Mouse (Mus musculus) heart, embryonic 12.5 days (tissue): Measurements from ENCODE around the gene Leo1. TPM values are rescaled to one million over a fixed set of nuclear protein-coding genes. Genes with fewer than 3 reads are reported as not detected.

ENCODE experiments used
- ATAC-seq: fragments of 200-750 bp; cut with Nextera tagmentation; 2 replicates; pipeline ENCODE4 v1.8.0; 2017; ENCODE audit warnings: moderate TSS enrichment, moderate library complexity; ENCODE audit not compliant: insufficient number of reproducible peaks, low FRiP score
- H3K27ac ChIP-seq: fragments of 300-500 bp; sonication (generic); 2 replicates; pipeline ENCODE4 v1.5.1; 2016; ENCODE audit warnings: mild to moderate bottlenecking, moderate library complexity; ENCODE audit not compliant: poor library complexity, severe bottlenecking
- H3K27me3 ChIP-seq: fragments of 300-500 bp; sonication (generic); replicated peaks from 2 replicates; pipeline ENCODE4 v1.6.1; 2016; ENCODE audit warnings: mild to moderate bottlenecking, moderate library complexity
- H3K36me3 ChIP-seq: fragments of 300-500 bp; sonication (generic); 2 replicates; pipeline ENCODE4 v1.6.1; 2016; ENCODE audit warnings: mild to moderate bottlenecking, moderate library complexity
- H3K4me1 ChIP-seq: fragments of 300-500 bp; sonication (generic); replicated peaks from 2 replicates; pipeline ENCODE4 v1.6.1; 2016; ENCODE audit warnings: mild to moderate bottlenecking
- H3K4me2 ChIP-seq: fragments of 300-500 bp; sonication (generic); 2 replicates; pipeline ENCODE4 v1.6.1; 2016; ENCODE audit warnings: mild to moderate bottlenecking, moderate library complexity
- H3K4me3 ChIP-seq: fragments of 300-500 bp; sonication (generic); 2 replicates; pipeline ENCODE4 v1.5.1; 2016; ENCODE audit warnings: mild to moderate bottlenecking
- H3K9ac ChIP-seq: fragments of 300-500 bp; sonication (generic); 2 replicates; pipeline ENCODE4 v1.6.1; 2016; ENCODE audit warnings: mild to moderate bottlenecking, moderate library complexity
- H3K9me3 ChIP-seq: fragments of 300-500 bp; sonication (generic); replicated peaks from 2 replicates; pipeline ENCODE4 v1.6.1; 2016; ENCODE audit warnings: mild to moderate bottlenecking, moderate library complexity
- WGBS: fragments of 180-500 bp; shearing (Covaris S2); methylation state at CpG from one replicate; pipeline ENCODE4 v1.1.7; 2016; 5-methylcytosine and 5-hydroxymethylcytosine counted together
- polyA plus RNA-seq: library from polyadenylated mRNA; unstranded; fragments of >200 nt; fragmentation: Nextera tagmentation; extraction: Ambion mirVana; gene quantifications from 2 replicates; pipeline ENCODE4 v1.2.1, GENCODE M21; 2016

Leo1 gene
- polyA plus RNA-seq, result 33.8 and 37.0 TPM in 2 replicates

DNA sequence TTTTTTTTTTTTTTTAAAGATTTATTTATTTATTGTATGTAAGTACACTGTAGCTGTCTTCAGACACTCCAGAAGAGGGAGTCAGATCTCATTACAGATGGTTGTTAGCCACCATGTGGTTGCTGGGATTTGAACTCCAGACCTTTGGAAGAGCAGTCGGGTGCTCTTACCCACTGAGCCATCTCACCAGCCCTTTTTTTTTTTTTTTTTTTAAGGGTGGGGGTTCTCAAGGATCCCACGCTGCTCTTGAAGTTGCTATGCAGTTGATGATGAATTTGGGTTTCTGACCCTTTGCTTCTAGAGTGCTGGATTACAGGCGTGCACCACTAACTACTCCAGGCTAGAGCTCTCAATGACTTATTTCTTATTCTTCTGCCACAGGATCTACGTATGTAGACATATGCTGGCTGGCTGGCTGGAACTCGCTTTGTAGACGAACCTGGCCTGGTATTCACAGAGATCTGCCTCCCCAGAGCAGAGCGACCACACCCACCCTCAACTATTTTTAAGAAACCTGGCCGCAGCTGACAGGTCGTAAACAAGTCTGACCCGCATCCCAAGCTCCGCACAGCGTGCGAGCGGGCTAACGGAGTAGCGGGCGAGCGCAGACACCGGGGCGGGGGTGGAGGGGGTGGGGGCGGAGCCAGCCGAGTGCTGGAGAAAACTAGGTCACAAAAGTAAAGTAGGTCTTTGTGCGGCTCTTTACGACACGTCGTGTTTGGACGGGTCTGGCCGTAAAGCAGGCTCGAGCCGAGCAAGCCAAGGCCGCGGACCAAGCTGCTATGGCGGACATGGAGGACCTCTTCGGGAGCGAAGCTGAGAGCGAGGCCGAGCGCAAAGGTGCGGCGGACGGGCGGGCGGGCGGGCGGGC lies at the start of gene Leo1:
TSS of gene Leo1 (plus strand) at position 729 of the 871 bp plus-strand sequence.
- H3K9ac ChIP-seq, result peak within 1 kb of the TSS; percentile 90
- peaks cover 11% of the 10 kb centered on the region for H3K36me3 ChIP-seq
- no peaks in the 10 kb centered on the region for H3K27me3 ChIP-seq
- no peaks in the 10 kb centered on the region for H3K9me3 ChIP-seq
- ATAC-seq, result peak; percentile 91
- H3K27ac ChIP-seq, result peak within 1 kb of the TSS; percentile 84
- under 1% methylated on average over 45 of the region's 45 CpGs for WGBS
- peak within 1 kb of the TSS; percentile 83 for H3K4me3 ChIP-seq
- H3K4me2 ChIP-seq, result peak within 1 kb of the TSS; percentile 89
- H3K4me1 ChIP-seq, result peaks cover 16% of the 10 kb centered on the region

DNA sequence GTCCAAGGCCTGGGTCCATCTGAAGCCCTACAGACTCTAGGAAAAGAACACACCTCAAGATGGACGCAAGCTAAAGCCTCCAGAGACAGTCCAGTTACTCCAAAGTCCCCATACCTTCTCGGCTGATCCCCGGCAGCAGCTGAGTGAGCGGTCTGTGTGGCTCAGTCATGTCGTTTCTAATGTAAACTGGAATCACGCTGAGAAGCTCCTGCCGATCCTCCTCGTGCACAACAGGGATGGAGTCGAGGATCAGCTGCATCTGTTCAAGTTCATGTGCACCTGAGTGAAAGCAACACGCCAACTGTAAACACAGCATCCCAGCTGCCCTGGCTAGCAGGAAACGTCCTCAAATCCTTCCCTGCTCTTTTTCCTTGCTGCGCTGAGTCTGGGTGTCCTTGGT lies 48.1 kb upstream of the Leo1 start:
- 83% methylated on average over 12 of the region's 12 CpGs for WGBS
- H3K36me3 ChIP-seq, result peaks cover 79% of the 10 kb centered on the region
- no peak for ATAC-seq

DNA sequence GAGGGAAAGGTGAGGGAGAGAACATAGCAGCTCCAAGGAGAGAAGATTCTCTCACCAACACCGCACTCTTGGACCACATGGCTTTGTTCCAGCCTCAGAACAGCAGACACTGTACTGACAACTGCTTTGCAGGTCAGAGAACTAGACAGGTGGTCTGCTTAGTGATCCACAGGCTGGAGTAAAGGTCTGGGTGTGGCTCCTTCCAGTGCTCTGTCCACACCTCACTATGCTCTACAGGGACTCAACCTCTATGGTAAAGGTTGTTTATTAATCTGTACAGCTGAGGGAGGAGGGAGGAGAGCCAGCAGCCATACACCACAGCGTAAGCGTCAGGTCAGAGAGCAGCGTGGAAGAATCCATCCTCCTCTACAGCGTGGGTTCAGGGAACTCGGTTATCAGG lies 45.4 kb upstream of the Leo1 start:
- Histone ChIP-seq H3K9me3 (no peaks in the 10 kb centered on the region), H3K27ac (no peak overlapping the region), H3K4me2 (no peak overlapping the region), H3K4me1 (peaks cover 7% of the 10 kb centered on the region), H3K36me3 (peaks cover 62% of the 10 kb centered on the region), H3K9ac (no peak overlapping the region), H3K4me3 (no peak overlapping the region), H3K27me3 (no peaks in the 10 kb centered on the region)
- 78% methylated on average over 6 of the region's 6 CpGs for WGBS
- ATAC-seq, result no peak

More for the DNA sequence above, 48.1 kb upstream of the Leo1 start:
- Histone ChIP-seq H3K9me3 (no peaks in the 10 kb centered on the region), H3K9ac (no peak overlapping the region), H3K4me2 (no peak overlapping the region), H3K4me1 (no peaks in the 10 kb centered on the region), H3K27me3 (no peaks in the 10 kb centered on the region), H3K27ac (no peak overlapping the region), H3K4me3 (no peak overlapping the region)

DNA sequence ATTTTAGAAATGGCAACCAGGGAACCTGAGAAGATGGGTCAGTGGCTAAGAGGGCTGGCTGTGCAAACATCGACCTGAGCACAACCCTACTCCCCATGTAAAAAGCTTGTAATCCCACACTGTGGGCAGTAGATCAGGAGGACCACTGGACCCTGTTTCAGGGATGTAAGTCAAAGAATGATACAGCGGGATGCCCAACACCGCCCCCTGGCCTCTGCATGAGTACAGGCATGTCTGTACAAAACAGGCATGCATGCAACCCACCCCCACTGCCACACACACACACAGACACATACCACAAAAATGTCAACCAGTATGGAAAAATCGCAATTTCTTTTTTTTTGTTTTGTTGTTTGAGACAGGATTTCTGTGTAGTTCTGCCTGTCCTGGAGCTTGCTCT lies 42.3 kb upstream of the Leo1 start:
- no peak for ATAC-seq
- Histone ChIP-seq H3K9me3 (no peaks in the 10 kb centered on the region), H3K4me3 (no peak overlapping the region), H3K36me3 (peaks cover 35% of the 10 kb centered on the region), H3K4me1 (peaks cover 36% of the 10 kb centered on the region), H3K27ac (no peak overlapping the region), H3K27me3 (no peaks in the 10 kb centered on the region), H3K4me2 (no peak overlapping the region), H3K9ac (no peak overlapping the region)
- WGBS, result 91% methylated on average over 4 of the region's 4 CpGs

DNA sequence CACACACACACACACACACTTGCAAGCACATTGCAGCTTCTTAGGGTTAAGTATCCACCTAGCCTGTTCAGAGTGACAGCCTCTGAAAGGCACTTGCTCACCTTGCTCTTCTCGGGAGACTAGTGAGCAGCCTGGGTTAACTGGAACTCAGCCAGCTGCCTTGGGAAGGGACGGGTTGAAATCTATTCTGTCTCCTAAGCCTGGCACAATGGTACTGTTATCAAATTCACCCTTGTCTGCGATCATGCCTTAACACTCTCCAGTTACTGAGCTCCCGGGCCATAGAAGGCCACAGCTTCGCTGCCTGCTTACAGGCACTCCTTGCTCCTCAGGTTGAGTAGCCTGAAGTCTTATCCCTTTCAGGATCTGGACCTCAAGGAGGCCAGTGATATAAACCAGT lies 40.7 kb upstream of the Leo1 start:
- no peaks in the 10 kb centered on the region for H3K27me3 ChIP-seq
- peak overlapping the region; percentile 4; the same call in 1 of the 2 replicates for H3K27ac ChIP-seq
- ATAC-seq, result peak; percentile 34; the same call in 1 of the 2 replicates
- H3K36me3 ChIP-seq, result peaks cover 26% of the 10 kb centered on the region
- H3K9me3 ChIP-seq, result no peaks in the 10 kb centered on the region
- 0 out of 2 replicates have a peak overlapping the region, but pooled peaks have one; percentile 26 for H3K9ac ChIP-seq
- H3K4me2 ChIP-seq, result peak overlapping the region; percentile 15
- 21% methylated on average over 5 of the region's 5 CpGs for WGBS
- H3K4me1 ChIP-seq, result peaks cover 48% of the 10 kb centered on the region
- H3K4me3 ChIP-seq, result no peak overlapping the region

DNA sequence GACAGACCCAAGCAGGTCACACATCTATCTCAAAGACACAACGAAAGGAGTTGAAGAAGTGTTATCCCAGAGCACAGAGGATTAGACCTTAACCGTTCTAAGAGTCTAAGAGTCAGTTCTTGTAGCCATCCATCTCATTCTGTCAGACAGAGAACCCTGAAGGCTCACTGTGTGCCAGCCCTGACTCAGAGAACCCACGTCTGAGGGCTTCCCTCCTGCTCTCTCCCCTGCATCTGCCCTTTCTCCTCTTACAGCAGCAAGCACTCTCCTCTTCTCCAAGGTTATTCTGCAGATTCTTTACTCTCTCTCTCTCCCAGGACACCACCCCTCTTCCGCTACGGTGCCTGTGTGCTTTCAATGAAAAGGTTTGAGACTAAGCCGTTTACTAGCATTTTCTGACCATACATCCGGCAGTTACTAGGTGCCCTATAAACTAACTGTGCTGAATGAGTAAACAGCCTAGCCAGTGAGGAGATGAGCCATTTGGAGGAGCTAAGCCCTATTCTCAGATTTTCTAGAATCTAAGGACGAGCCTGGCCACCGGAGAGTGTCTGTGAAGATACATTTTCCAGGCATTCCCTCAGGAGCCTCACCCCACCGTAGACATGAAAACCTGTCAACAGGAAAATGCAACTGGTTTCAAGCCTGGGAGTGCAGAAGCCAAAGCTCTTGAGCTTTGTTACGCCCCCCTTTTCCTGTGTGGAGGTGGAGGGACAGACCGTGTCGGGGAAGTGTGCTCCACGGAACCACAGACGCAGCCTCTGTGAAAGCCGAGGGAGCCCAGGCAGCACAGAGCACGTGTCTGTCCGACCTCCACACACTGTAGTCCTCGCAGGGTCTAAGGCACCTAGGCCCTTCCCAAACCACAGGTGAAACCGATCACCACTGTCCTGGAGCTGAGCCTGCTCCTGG lies 39.5 kb upstream of the Leo1 start:
- Histone ChIP-seq H3K4me1 (peaks cover 59% of the 10 kb centered on the region), H3K27ac (0 out of 2 replicates have a peak overlapping the region, but pooled peaks have one; percentile 31), H3K36me3 (peaks cover 17% of the 10 kb centered on the region), H3K4me3 (no peak overlapping the region), H3K9me3 (no peaks in the 10 kb centered on the region), H3K27me3 (no peaks in the 10 kb centered on the region), H3K4me2 (peak overlapping the region; percentile 40), H3K9ac (peak overlapping the region; percentile 37)
- no peak for ATAC-seq
- 43% methylated on average over 20 of the region's 20 CpGs for WGBS

DNA sequence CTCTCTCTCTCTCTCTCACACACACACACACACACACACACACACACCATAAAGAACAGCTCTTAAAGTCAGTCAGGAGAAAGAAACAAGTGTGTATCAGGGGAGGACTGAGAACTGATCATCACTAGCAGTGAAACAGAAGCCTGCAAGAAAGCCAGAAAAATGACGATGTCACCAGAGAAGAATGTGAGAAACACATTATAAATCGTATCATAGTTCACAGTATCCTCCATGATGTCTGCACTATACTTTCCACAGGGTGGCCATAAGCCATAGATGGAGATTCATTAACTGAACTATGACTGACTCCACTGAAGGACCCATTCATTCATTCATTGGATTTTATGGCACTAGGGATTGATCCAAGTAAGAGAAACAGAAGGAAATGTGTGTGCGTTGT lies 37.8 kb upstream of the Leo1 start:
- H3K4me2 ChIP-seq, result no peak overlapping the region
- H3K4me1 ChIP-seq, result peaks cover 67% of the 10 kb centered on the region
- no peaks in the 10 kb centered on the region for H3K9me3 ChIP-seq
- ATAC-seq, result no peak
- H3K27me3 ChIP-seq, result no peaks in the 10 kb centered on the region
- no peak overlapping the region for H3K4me3 ChIP-seq
- WGBS, result 61% methylated on average over 3 of the region's 3 CpGs
- H3K36me3 ChIP-seq, result no peaks in the 10 kb centered on the region
- no peak overlapping the region for H3K9ac ChIP-seq
- no peak overlapping the region for H3K27ac ChIP-seq

DNA sequence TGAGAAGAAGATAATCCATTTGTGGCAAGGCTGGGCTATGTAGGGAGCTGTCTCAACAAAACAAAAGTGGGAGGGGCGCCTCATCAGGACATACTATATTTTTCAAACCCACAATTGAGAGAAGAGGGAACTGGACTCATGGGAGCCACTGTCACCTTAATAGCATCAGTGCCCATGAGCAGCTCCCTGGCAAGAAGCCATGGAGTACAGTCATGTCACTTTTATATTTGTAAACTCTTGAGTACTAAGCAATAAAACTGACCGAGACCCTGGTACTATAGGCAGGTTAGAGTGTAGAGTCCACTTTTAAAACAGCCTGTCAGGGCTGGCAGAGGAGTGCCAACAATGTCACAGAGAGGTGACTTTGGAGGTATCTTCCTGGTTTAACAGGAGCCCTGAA lies 35.2 kb upstream of the Leo1 start:
- no peak overlapping the region for H3K4me2 ChIP-seq
- H3K9ac ChIP-seq, result no peak overlapping the region
- H3K36me3 ChIP-seq, result no peaks in the 10 kb centered on the region
- H3K4me3 ChIP-seq, result no peak overlapping the region
- H3K27ac ChIP-seq, result no peak overlapping the region; the same call in 1 of the 2 replicates
- ATAC-seq, result no peak
- H3K9me3 ChIP-seq, result no peaks in the 10 kb centered on the region
- no peaks in the 10 kb centered on the region for H3K27me3 ChIP-seq
- 72% methylated on average over 2 of the region's 2 CpGs for WGBS
- H3K4me1 ChIP-seq, result peaks cover 67% of the 10 kb centered on the region

DNA sequence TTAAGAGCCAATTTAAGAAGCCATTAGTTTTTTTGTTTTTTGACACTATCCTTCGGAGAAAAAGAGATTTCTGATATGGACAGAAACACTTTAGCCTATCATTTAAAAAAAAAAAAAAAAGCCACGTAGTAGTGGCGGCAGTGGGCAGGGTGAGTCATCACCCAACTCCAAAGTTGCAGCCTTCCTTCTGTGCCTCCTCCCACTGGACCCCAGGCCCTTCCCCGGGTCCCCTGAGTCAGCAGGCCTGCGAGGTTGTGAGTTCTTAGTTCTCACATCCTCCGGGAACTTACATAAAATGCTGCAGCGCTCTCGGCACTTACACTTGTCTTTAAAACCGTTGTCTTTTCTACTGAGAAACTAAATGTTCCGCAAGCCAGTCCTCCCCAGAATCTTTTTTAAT lies 33.5 kb upstream of the Leo1 start:
- peak overlapping the region; percentile 52; the same call in 1 of the 2 replicates for H3K27ac ChIP-seq
- peak overlapping the region; percentile 41 for H3K4me3 ChIP-seq
- peak overlapping the region; percentile 63; the same call in 1 of the 2 replicates for H3K9ac ChIP-seq
- H3K4me1 ChIP-seq, result peaks cover 57% of the 10 kb centered on the region
- no peak for ATAC-seq
- H3K27me3 ChIP-seq, result no peaks in the 10 kb centered on the region
- no peaks in the 10 kb centered on the region for H3K36me3 ChIP-seq
- H3K9me3 ChIP-seq, result no peaks in the 10 kb centered on the region
- peak overlapping the region; percentile 66 for H3K4me2 ChIP-seq
- WGBS, result 10% methylated on average over 10 of the region's 10 CpGs

DNA sequence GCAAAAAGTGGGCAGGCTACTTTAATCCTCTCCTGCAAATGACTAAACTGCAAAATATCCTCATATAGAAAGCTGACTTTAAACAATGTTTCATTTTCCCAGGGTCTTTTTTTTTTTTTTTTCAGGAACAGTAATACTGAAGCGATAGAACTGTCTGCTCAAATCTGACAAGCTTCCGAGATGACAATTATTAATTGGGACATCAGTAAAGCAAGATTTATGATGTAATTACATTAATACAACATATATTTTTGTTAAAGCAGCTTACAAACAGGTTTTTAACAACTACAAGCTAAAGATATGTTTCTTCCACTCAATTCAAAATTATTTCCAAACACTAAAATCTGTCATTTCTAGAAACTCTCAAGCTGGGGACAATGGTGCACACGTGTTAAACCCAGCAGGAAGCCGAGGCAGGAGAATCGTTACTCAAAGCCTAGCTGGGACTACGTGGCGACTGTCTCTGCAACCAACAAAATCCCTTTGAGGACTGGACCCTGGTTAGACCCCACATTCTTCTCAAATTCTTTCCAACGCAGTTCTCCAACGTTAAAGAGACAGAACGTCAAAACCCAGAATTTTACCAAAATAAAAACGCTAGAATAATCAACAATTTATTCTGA lies 33.0 kb upstream of the Leo1 start:
- no peak for ATAC-seq
- Histone ChIP-seq H3K9me3 (no peaks in the 10 kb centered on the region), H3K4me3 (peak overlapping the region; percentile 85), H3K36me3 (no peaks in the 10 kb centered on the region), H3K4me2 (peak overlapping the region; percentile 87), H3K27me3 (no peaks in the 10 kb centered on the region), H3K27ac (peak overlapping the region; percentile 52; the same call in 1 of the 2 replicates), H3K9ac (peak overlapping the region; percentile 95), H3K4me1 (peaks cover 56% of the 10 kb centered on the region)
- 5% methylated on average over 11 of the region's 11 CpGs for WGBS
